Mouse (Mus musculus): Measurements from ENCODE around the gene Galnt2.

The Galnt2 gene

DNA sequence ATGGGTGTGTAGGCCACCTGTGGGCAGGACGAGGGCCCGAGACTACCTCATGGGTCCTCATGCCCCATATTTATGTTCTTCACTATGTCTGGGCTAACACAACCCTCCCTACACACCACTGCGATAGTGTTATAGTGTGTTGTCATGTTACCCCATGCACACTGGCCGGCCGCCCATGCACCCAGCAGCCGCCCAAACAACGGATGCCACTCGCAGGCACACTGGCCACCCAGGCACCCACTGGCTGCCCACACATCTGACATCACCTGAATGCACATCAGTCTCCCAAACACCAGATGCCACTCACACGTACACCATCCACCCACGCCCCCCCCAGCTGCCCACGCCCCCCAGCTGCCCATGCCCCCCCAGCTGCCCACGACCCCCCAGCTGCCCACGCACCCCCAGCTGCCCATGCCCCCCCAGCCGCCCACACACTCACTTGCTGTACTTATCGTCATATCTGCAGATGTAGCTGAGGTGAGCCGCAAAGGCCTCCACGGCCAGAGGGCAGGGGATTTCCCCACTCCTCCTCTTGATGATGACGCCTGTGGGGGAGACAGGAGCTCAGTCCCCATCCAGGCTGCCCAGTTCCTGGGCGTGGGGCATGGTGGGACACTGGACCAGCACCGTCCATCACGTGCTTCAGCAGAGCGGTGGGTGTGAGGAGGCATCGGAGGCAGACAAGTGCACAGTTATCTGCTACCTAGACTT is 140.4 kb downstream of the Galnt2 start:
- in situ Hi-C loops (cut with MboI) = no loop called here

DNA sequence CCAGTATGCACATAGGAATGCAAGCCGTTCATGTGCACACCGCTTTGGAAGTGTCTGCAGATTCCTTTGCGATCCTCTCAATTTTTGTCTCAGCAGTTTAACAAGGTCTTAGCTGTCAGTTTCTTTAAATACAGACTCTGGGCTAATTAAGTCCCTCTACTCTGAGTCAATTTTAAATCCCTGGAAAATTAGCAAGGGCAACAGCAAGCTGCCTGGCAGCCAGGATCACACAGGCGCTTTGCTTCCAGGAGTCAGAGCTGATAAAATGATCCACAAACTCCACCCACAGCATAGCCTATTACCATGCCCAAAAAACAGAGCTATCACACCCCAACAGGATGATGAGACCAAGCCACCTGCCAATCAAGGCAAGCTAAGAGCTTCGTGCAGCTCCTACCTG is 142.6 kb downstream of the Galnt2 start:
- in situ Hi-C loops (cut with MboI) = no loop called here

GRCm38 (mm10) chr8:124375168-124375567 is 144.0 kb downstream of the Galnt2 start:
- in situ Hi-C loops (cut with MboI) = no loop called here

GRCm38 (mm10) chr8:124375727-124376126 is 144.5 kb downstream of the Galnt2 start:
- in situ Hi-C loops (cut with MboI) = no loop called here

DNA sequence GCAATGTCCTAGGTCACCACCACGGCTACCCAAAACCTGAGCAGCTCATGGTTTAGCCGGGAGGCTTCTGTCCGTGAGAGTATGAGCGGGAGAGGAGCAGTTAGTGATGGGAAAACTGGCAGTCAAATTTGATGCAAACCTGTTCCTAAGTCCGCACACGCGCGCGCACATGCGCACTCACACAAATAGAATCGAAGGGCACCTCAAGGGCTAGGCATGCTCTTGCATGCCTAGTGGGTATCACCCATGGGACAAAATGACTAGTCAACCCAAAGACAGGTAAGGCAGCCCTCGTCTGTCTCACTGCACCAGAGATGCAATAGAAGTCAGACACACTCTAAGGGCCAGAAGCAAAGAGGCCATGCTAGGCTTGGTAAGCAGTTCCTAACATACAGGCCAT is 145.2 kb downstream of the Galnt2 start:
- in situ Hi-C loops (cut with MboI) = no loop called here

DNA sequence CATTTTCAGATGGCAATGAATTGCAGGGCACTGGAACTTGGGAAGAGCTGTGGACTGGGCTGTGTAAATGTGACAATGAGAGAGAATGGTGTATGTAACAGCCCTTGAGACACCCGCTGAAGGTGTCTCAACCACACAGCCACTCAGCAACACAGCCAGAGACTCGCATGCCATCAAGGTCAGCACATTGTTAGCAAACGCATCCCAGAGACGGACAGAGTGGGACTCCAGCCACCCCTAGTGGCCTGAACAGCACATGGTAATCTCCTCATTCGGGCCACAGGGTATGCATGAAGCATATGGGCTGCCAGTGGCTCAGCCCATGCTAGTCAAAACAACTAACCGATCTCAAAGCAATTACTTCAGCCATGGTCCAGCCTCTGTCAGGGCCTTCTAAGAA is 148.1 kb downstream of the Galnt2 start:
- in situ Hi-C loops (cut with MboI) = no loop called here

DNA sequence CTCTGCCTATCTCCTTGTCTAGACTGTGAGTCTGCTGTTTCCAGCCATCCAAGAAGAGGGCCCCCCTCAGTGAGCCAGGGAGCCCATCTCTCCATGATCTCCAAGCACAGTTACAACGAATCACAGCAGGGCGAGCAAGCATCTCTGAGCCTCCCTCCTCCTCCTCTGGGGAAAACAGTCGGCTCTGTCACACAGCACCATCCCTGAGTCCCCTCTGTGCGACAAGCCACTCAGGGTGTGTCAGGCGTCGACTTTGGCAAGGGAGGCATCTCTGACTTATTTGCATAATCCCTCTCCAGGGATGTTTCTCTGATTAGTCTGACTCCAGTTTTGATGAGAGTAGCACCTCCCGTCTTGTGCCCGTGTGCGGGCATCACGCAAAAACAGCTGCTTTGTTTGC is 151.0 kb downstream of the Galnt2 start:
- in situ Hi-C loops (cut with MboI) = no loop called here

- in situ Hi-C loops (cut with MboI) = no loop called here
Observed at GRCm38 (mm10) chr8:124384336-124384735, 153.1 kb downstream of the Galnt2 start.

DNA sequence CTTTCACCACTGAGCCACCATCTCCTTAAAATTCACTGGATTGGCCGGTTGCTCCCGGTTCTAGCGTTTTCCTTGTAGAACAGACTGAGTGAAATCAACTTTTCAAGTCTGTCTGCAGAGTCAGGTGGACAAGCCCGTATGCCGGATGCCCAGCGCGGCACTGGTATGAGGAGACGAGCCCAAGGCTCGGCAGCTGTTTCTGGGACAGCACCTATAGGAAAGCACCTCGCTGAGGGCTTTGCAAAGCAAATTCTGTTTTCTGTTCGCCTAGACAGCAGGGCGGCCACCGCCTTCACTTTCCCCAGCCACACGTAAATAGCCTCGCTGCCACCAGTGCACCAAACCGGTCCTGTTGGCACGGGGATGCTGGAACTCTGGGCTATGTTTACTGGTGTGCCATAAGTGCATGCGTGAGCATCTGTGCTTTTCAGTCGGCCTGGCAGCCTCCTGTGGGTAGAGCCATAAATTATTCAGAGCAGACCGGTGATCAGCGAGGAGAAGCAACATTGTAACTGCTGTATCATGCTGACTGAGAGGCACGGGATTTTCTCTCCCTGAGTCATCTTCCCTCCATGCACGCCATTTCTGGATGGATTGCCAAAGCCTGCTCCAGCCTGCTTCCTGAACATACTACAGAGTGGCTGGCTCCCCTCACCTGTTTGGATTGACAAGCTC is 155.2 kb downstream of the Galnt2 start:
- in situ Hi-C loops (cut with MboI) = no loop called here

DNA sequence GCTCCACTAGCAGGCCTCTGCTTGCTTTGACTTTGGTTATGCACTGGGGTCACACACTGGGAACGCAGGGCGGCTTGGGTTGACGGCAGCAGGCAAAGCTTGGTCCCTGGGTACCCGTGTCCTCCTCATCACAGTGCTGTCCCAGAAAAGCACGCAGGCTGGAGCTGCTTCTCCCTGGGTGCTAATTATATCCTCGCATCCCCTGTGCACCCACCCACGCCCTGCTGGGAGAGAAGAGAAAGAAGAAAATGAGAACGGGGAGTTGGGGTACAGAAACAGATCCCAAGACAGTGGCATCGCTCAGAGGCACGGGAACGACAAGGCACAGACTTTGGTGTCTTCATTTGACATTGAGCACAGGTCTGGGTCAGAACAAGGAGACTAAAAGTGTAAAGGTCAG is 158.3 kb downstream of the Galnt2 start:
- in situ Hi-C loops (cut with MboI) = no loop called here

GRCm38 (mm10) chr8:124391191-124391590 is 160.0 kb downstream of the Galnt2 start:
- in situ Hi-C loops (cut with MboI) = no loop called here

DNA sequence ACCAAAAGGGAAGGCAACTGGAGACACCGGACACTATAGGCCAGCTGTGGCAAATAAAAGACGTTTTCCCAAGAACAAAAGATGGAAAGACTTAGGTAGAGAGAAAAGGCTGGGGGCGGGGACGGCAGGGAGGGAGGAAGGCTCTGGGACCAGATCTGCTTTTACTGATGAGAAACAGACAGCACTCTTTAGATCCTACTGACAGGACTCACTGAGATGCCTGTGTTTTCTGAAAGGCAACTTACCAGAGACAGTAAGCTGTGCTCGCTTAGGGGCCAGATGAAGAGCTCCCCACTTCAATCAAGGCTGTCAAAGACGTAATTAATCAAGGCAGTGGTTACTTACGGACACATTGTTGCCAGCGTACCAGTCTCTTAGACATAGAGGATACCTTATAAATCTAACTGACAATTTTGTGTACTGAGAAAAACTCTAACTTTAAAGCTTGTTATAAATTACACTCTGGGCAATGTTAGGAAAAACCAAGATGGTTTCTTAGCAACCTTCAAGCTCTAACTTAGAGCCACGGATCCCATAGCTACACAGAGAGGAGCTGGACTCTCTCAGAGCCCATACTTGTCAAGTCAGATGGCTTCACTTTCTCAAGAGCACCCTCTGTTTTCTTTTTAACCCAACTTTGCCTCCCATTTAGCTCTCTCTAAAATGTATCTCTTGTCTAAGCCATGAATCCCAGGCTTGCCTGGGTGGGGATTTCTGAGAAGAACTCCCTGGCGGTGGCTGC is 161.3 kb downstream of the Galnt2 start:
- in situ Hi-C loops (cut with MboI) = no loop called here

DNA sequence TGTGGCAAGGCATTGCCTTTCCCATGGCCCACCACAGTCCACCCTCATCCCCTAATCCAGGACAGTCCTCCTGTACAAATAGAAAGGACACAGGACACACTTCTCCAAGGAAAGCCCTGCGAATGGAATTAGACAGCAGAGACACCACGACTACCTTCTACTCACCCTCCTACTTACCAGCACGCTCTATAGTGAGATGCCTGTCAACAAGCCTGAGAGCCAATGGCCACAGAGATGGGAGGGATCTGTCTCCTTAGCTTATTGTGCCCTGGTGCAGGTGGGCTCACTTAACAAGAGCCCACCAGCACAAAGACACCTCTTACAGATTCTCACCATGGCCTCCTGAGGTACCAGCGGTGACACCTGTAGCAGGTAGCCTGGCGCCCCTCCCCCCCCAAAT is 161.8 kb downstream of the Galnt2 start:
- in situ Hi-C loops (cut with MboI) = no loop called here

GRCm38 (mm10) chr8:124393927-124394326 is 162.7 kb downstream of the Galnt2 start:
- in situ Hi-C loops (cut with MboI) = no loop called here

DNA sequence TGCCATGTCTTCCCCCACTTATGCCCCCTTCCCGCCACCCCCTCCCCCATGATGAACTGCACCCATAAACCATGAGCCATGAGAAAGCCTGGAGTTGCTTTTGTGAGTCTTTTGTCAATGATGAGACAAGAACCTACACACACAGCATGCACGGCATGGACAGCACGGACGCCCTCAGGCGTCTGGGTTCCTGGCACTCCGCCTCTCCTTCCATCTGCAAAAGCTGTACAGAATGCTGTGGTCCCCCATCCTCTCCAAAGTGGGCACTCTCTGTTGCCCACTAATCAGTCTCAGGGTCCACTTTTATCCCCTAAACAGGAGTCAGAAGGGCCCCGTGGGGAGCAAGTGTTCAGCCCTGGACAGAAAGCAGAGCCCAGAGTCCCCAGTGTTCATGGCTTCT is 163.8 kb downstream of the Galnt2 start:
- in situ Hi-C loops (cut with MboI) = no loop called here
